Mouse (Mus musculus) gastrocnemius, postnatal 36 days (tissue): ENCODE results near the gene H2-T23. TPM values are rescaled to one million over a fixed set of nuclear protein-coding genes. Genes with fewer than 3 reads are reported as not detected.
"Not testable (repeated sequence)": the region's sequence is repeated elsewhere in the genome, so short reads cannot be mapped to it uniquely, and the experiment has no call there.

Experiments used
- DNase-seq, 2 experiments: peaks; one replicate each; pipeline ENCODE4 v3.0.0; 2022
- intact Hi-C: fragments of 180-260 bp; cut with DNase I; formaldehyde crosslinking; loops from one replicate; pipeline ENCODE4 v1.15.1; 2025
- long read RNA-seq, 2 experiments: library from polyadenylated mRNA; stranded (forward); transcript quantifications; one replicate each; pipeline ENCODE4 v2.0.0; 2021
- total RNA-seq, 2 experiments: library from RNA; stranded (reverse); gene quantifications; 2 replicates each; pipeline ENCODE4 v1.2.3; 2021

H2-T23 gene
- total RNA-seq, result 1 to 10 TPM; 7.7 to 8.3 TPM
- long read RNA-seq, experiment 1, transcript H2-T23-201 (7 exons, 1,472 nt), result major isoform, 8 of 13 reads
- long read RNA-seq, experiment 1, partial matches to known transcripts, result 5 of 13 reads
- long read RNA-seq, experiment 1, other reads (novel, unspliced or antisense), result 0 of 13 reads
- long read RNA-seq, experiment 2, transcript H2-T23-201 (7 exons, 1,472 nt), result major isoform, 8 of 10 reads
- long read RNA-seq, experiment 2, partial matches to known transcripts, result 1 of 10 reads
- long read RNA-seq, experiment 2, other reads (novel, unspliced or antisense), result 1 of 10 reads

GRCm38 (mm10) chr17:36032351-36032875, at the start of gene H2-T23:
Gene H2-T23, minus strand, starts transcription at chr17:36032855.
- intact Hi-C loops, result not testable (repeated sequence)
- peak in 1 of 2 experiments; percentile 39 for DNase-seq

- intact Hi-C loops, DNase-seq: not testable (repeated sequence)
Observed at GRCm38 (mm10) chr17:36081901-36082300, 49.2 kb upstream of the H2-T23 start.

DNA sequence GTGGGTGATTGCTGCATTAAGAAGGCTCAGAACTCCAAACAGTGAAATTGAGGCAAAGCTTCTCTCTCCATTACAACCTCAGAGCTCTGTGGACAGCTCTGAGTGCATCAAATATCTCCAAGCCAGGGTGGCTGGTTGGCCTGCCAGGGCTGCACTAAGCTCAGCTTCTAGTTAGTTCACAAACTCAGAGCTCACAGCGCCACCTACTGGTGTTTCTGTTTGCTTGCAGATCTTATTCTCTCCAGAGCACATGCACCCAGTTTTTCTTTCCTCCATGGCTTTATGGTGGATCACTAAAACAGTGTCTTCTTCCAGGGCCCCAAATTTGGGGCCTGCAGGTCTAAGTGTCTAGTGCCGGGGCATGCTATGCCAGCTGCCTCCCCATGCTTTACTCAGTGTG, 28.2 kb upstream of the H2-T23 start:
- peak; percentile 59 to 77 for DNase-seq
- intact Hi-C loops, result loop anchor here (10.0 kb wide), 2 partner anchors 74 to 134 kb away; partner anchors contain the start of gene H2-T3

DNA sequence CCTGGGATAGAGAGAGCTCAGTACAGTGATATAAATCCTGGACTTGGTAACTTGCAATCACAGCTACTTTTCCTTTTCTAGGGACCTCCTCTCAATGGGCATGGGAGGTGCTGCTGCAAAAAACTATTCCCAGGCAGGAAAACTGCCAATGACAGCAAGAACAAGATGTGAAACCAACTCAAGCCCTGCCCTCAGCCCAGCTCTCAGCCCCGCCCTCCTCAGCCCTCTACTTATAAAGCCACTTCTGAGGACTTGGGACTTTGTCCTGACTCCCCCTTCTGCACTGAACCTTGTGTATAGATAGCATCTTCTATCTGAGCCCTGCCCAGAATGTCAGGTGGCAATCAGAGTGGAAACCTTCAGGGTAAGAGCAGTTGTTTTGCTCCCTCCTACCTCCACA, 25.7 kb upstream of the H2-T23 start, which contains the start of gene Gm11127:
Gm11127 (minus strand) TSS at position 10 of the 400 bp plus-strand sequence.
- intact Hi-C loops, DNase-seq: not testable (repeated sequence)

GRCm38 (mm10) chr17:36057927-36058326, 25.3 kb upstream of the H2-T23 start:
- intact Hi-C loops, DNase-seq: not testable (repeated sequence)

- intact Hi-C loops, result no loop called here
- DNase-seq, result no peak
Observed at GRCm38 (mm10) chr17:36043286-36043685, 10.6 kb upstream of the H2-T23 start.

DNA sequence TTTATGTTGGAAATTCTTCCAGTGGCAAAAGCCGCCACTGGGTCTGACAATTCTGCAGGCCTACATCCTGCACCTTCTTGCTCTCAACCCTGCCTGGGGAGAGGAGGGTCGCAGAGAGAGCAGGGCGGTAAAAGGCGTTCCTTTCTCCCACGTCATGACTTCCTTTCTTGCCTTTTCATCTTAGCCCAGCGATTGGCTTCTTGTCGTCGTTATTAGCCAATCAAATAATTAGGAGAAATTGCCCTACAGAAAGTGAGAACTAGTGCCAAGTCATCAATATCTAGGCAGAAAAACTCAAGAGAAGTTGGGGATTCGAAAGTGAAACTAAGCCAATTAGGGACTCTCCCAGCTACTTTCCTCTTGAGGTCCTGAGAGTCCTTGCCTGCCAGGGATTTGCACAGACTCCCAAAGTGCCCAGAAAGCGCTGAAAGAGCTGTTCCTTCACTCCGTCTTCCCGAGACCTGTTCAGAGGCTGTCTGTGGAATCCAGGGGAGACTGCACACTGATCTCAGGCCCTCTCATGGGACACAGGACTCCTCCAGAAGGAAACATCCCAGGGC, 10.0 kb upstream of the H2-T23 start, which contains the start of the genes H2-T22 and Gm6034:
H2-T22 (minus strand) TSS at position 138 of the 560 bp plus-strand sequence.
Gm6034 (plus strand) TSS at position 352 of the 560 bp plus-strand sequence.
- peak in 1 of 2 experiments; percentile 48 for DNase-seq
- intact Hi-C loops, result not testable (repeated sequence)

DNA sequence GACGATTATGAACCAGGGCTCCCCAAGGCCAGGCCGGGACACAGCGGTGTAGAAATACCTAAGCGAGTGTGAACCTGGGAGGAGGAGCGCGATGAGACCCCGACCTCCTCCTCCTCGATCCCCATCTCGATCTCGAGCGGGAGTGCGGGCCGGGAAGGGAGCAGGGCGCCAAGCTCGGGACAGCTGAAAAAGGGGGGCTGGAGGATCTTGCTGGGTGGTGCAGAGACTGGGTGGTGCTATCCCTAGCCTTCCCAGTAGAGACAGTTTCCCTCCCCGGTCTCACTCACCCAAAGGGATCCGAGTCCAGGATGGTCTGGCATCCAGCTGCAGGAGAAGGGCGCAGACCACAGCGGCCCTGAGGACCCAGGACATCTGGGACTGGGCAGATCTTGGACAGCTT, 9.4 kb upstream of the H2-T23 start:
- intact Hi-C loops, DNase-seq: not testable (repeated sequence)

GRCm38 (mm10) chr17:36040604-36041003, 7.9 kb upstream of the H2-T23 start:
- DNase-seq, intact Hi-C loops: not testable (repeated sequence)

GRCm38 (mm10) chr17:36036126-36036525, 3.5 kb upstream of the H2-T23 start:
- intact Hi-C loops, result not testable (repeated sequence)

DNA sequence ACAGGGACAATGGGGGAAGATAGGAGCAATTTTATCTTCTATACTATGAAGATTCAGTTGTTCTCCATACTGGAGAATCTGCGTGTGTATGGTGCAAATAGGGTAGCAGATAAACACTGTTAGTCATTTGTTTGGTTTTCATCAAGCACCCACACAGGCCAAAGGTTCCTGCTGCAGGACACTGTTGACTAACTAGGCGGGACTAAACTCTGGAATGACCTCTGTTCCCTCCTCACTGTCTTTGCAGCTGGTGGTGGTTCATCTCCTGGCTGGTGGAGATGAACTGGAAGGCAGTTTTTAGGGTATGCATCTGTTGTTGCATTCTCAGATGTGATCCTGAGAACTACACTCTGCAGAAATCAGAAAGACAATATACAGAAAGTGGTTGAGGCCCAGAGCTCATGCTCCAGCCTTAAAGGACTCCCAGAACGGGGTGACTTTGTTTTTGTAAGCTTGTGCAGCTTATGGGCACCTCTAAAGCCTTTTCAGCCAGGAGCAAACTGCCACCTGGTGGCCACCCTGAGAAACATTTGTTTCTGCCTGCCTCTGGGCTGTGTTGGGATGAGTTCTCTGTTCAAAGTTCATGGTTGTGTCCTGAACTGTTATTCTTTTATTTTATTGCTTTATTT, 2.5 kb upstream of the H2-T23 start:
- intact Hi-C loops, result not testable (repeated sequence)
- peak in 1 of 2 experiments; percentile 50 for DNase-seq

More at GRCm38 (mm10) chr17:36036126-36036525, 3.5 kb upstream of the H2-T23 start:
- not testable (repeated sequence) for DNase-seq

DNA sequence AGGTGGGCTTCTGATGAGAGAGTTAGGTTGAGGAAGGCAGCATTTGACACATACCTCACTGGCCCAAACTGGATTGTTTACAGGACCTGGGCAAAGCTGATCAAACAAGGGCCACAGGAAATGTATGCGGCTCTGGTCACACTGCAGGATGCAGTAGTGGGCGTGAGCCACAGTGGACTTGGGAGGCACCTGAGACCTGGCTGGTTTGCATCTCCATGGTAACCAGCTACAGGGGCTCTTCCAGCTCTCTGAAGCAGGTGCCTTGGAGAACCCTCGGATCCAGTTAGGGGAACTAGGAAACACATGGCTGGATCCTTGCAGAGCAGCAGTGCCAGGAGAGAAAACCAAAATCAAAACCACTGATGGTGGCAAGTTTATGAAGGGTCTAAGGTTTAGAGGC, 1.9 kb upstream of the H2-T23 start:
- DNase-seq, intact Hi-C loops: not testable (repeated sequence)

DNA sequence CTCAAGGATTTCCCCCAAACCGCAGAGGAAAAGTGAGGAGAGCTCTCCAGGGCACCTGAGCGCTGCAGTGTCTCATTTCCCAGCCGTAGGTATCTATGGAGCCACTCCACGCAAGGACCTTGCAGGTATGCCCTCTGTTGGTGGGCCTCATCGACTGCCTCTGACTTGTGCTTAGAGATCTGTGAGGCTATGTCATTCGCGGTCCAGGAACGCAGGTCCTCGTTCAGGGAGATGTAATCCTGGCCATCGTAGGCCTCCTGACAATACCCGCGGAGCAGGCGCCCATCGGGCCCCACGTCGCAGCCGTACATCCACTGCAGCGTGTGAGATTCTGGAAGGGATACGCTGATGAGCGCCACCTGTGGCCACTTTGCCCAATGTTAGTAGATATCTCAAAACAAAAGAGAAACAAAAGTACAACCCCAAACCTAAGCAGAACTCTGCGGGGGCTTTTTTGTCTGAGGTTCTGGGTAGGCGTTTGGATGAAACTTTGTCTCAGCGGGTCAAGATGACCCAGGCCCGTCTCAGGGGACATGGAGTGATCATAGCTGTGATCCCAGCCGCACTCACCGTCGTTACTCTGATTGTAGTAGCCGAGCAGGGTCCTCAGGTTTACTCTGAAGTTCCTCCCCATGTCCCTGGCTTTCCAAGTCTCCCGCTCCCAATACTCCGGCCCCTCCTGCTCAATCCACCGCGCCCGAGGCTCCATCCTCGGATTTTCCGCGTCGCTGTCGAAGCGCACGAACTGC, 898 bp downstream of the H2-T23 start:
- intact Hi-C loops, result not testable (repeated sequence)
- peak in 1 of 2 experiments; percentile 51 for DNase-seq

GRCm38 (mm10) chr17:36030703-36031582, 1.7 kb downstream of the H2-T23 start:
- DNase-seq, intact Hi-C loops: not testable (repeated sequence)

DNA sequence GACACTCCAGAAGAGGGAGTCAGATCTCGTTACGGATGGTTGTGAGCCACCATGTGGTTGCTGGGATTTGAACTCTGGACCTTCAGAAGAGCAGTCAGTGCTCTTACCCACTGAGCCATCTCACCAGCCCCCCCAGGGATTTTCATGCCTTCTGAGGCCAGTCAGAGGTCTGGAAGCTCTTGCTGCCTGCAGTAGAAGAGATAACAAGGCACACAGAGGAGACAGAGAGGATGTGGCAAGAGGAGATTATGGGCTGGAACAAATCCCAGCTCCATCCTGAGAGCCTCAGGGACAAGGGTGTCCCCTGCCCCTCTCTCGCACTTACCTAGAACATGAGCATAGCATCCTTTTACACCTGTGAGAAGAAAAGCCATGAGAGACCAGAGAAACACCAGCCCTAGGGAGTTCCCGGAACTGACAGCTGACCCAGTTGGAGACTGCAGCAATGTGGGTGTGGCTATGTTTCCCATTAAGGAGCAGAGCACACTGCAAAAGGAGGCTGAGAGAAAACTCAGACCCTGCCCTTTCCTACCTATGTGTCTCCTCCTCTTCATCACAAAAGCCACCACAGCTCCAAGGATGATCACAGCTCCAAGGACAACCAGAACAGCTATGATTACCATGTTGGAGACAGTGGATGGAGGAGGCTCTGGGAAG, 2.5 kb downstream of the H2-T23 start:
- DNase-seq, intact Hi-C loops: not testable (repeated sequence)

DNA sequence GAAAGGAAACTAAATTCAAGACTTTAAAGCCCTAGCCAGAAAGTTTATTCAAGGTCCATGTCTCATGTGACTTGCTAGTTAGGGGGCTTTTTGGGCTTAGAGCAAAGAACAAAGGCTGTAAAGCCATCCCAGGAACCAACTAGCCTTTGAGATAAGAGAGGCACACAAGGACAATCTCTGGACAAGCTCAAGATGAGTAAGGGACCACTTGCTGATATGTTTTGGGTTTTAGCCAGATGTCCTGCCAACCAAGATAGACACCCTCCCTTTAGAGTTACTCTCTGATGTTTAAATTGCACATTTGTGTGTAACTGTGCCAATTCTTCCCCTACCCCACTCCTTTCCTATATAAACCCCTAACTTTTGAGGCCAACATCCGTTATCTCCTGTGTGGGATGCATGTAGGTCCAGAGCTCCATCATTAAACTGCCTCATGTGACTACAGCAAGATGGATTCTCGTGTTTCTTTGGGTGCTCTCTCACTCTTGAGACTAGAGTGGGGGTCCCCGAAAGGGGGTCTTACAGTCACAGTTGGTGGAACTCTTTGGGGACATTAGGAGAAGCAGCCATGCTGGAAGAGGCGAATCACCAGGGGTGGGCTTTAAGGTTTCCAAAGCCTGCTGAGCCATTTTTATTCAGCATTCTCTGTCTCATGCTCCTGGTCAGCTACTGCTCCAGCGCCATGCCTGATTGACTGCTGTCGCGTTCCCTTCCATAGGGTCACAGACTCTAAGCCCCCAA, 3.6 kb downstream of the H2-T23 start:
- intact Hi-C loops, result loop anchor here (1.0 kb wide), 1 partner anchor 10 kb away; no protein-coding TSS in a partner anchor
- no peak for DNase-seq

DNA sequence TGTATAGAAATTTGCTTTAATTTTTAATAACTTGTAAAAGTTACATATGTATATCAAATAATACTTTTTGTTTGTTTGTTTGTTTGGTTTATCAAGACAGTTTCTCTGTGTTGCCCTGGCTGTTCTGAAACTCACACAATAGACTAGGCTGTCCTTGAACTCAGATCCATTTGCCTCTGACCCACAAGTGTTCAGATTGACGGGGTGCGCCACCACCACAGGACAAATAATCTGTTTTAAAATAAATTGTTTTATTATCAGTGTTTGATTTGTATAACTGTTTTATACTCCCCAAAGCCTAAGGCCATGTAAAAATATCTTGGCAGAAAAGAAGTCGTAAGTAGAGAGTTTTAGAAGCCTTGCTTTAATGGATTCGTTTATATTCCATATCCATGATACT, 5.0 kb downstream of the H2-T23 start:
- intact Hi-C loops, result no loop called here
- no peak for DNase-seq

GRCm38 (mm10) chr17:36025901-36026300, 6.8 kb downstream of the H2-T23 start:
- intact Hi-C loops, result no loop called here
- no peak for DNase-seq
